Mouse (Mus musculus): ENCODE data around the gene Gm45808.

DNA sequence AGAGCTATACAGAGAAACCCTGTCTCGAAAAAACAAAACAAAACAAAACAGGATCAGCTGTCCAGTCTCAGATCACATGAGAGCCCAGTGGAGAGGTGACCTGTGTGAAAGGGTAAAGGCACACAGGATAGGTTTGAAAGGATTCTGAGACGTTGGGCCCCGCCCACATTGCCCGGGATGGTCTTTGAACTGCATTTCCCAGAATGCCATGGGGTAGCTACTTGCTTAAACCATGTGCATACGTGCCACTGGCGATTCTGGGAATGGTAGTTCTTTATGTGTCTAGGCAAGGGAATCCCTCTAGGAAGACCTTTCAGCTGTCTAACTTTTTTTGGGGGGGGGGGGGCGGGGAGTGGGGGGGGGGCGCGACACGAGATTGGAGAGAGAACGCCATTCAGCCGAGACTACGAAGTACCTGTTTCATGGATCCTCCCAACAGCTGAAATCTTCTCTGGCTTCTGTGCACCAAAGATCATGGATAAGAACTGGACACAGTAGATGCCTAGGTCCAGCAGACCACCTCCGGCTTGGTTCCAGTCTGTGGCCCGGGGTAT is 5.2 kb downstream of the Gm45808 start, which contains the start of gene Tulp2:
- no peak for TF ChIP-seq CTCF (IDR thresholded peaks at IDR 0.05; ENCODE audit: low read depth, low read length)
- TF ChIP-seq POLR2A (IDR thresholded peaks at IDR 0.05; ENCODE audit: borderline replicate concordance, low read depth, low read length): no peak
